Mouse (Mus musculus): ENCODE data around the gene March4. TPM values are rescaled to one million over a fixed set of nuclear protein-coding genes. Genes with fewer than 3 reads are reported as not detected.

March4 gene
- polyA plus RNA-seq, 1 experiment from 2014 or later, result 0.05 TPM

DNA sequence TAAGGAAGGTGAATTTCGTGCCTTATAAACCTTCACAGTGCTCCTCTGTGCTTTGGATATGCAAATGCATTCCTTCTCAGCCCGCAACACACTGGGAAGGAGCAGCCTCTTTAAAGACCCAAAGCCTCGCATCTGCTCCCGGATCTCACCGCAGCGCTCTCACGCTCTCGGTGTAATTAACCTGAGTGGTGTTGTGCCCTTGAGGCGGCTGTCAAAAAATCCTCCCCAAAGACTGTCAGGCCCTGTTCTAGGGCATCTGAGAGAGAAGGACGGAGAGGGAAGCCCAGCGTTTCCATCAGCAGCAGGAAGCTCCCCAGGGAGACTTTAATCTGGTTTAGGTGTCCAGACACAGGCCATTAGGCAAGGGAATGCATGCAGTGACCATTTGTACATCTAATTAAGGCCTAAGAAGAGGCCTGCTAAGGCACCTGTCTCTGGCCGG, 40.8 kb upstream of the March4 start:
- 8% methylated on average over 12 of the region's 12 CpGs for WGBS
- no peak for ATAC-seq (ENCODE audit: insufficient number of reproducible peaks, insufficient read depth, low FRiP score, low read depth)
- peaks cover 0 to 2% of the 10 kb centered on the region in 2 experiments; a peak in 1 of 4 replicates for H3K4me1 ChIP-seq (ENCODE audit: control insufficient read depth in 2 of 2, insufficient read depth in 2 of 2, low read length in 2 of 2)
- peak overlapping the region; percentile 2; the same call in 1 of the 2 replicates for H3K9ac ChIP-seq (ENCODE audit: low read length)
- no peaks in the 10 kb centered on the region for H3K36me3 ChIP-seq (ENCODE audit: control insufficient read depth, insufficient read depth, low read length)
- H3K27me3 ChIP-seq (ENCODE audit: control insufficient read depth, insufficient read depth, low read length), result peaks cover 22% of the 10 kb centered on the region
- H3K27ac ChIP-seq (replicated peaks in 1 of 2; ENCODE audit: control insufficient read depth in 1 of 2, insufficient read depth in 1 of 2, low read depth in 2 of 2, low read length in 2 of 2), result no peak overlapping the region
- H3K4me3 ChIP-seq (ENCODE audit: control insufficient read depth in 1 of 2, insufficient read depth in 1 of 2, low read depth in 1 of 2, low read length in 2 of 2), result no peak overlapping the region
- no peaks in the 10 kb centered on the region for H3K9me3 ChIP-seq (ENCODE audit: control insufficient read depth, low read length)
- peak overlapping the region; percentile 29 for H3K4me2 ChIP-seq (ENCODE audit: low read length)

DNA sequence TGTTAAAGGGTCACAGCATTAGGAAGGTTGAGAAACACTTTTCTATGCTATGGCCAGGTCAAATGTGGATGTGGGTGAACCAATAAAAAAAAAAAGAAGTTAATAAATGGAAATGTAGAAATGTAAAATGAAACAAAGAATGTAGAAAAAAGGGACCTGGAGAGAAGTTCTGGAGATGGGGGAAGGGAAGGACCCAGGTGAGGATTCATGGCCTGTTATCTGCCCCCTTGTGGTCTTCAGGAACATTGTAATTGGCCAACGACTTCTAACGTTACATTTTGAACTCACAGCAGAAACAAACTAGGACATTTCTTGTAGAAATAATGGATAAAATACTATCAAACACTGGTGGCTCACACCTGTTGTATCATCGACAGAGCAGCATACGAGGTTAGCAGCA, 38.4 kb upstream of the March4 start:
- H3K27ac ChIP-seq (replicated peaks in 1 of 2; ENCODE audit: control insufficient read depth in 1 of 2, insufficient read depth in 1 of 2, low read depth in 2 of 2, low read length in 2 of 2), result no peak overlapping the region
- peaks cover 0 to 2% of the 10 kb centered on the region in 2 experiments; a peak in 1 of 4 replicates for H3K4me1 ChIP-seq (ENCODE audit: control insufficient read depth in 2 of 2, insufficient read depth in 2 of 2, low read length in 2 of 2)
- H3K9me3 ChIP-seq (ENCODE audit: control insufficient read depth, low read length), result no peaks in the 10 kb centered on the region
- no peak overlapping the region for H3K4me3 ChIP-seq (ENCODE audit: control insufficient read depth in 1 of 2, insufficient read depth in 1 of 2, low read depth in 1 of 2, low read length in 2 of 2)
- peaks cover 22% of the 10 kb centered on the region for H3K27me3 ChIP-seq (ENCODE audit: control insufficient read depth, insufficient read depth, low read length)
- 39% methylated on average over 4 of the region's 4 CpGs for whole genome bisulfite sequencing
- no peak for ATAC-seq (ENCODE audit: insufficient number of reproducible peaks, insufficient read depth, low FRiP score, low read depth)
- H3K4me2 ChIP-seq (ENCODE audit: low read length), result no peak overlapping the region
- H3K36me3 ChIP-seq (ENCODE audit: control insufficient read depth, insufficient read depth, low read length), result no peaks in the 10 kb centered on the region
- no peak overlapping the region for H3K9ac ChIP-seq (ENCODE audit: low read length)

DNA sequence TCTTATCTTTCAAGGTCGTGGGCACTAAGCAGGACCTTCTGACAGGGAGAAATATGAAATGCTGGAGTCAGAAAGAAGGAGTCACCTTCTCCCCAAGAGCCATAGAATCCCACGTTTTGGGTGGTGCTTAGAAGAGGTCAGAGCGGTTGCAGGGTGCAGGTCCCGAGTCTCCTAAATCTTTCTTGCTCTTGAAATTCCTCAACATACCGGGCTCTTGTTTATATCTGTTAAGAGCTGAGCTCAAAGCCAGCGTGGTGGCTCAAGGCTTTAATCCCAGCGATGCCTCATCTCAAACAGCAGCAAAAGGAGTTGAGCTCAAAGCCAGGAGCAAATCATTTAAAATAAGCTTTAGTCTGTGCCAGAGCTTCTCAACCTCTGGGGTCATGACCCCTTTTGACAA, 37.9 kb upstream of the March4 start:
- no peak overlapping the region for H3K9ac ChIP-seq (ENCODE audit: low read length)
- ATAC-seq (ENCODE audit: insufficient number of reproducible peaks, insufficient read depth, low FRiP score, low read depth), result no peak
- no peaks in the 10 kb centered on the region for H3K9me3 ChIP-seq (ENCODE audit: control insufficient read depth, low read length)
- peaks cover 22% of the 10 kb centered on the region for H3K27me3 ChIP-seq (ENCODE audit: control insufficient read depth, insufficient read depth, low read length)
- no peak overlapping the region for H3K4me3 ChIP-seq (ENCODE audit: control insufficient read depth in 1 of 2, insufficient read depth in 1 of 2, low read depth in 1 of 2, low read length in 2 of 2)
- H3K27ac ChIP-seq (replicated peaks in 1 of 2; ENCODE audit: control insufficient read depth in 1 of 2, insufficient read depth in 1 of 2, low read depth in 2 of 2, low read length in 2 of 2), result no peak overlapping the region
- 34% methylated on average over 7 of the region's 7 CpGs for WGBS
- no peak overlapping the region for H3K4me2 ChIP-seq (ENCODE audit: low read length)
- H3K36me3 ChIP-seq (ENCODE audit: control insufficient read depth, insufficient read depth, low read length), result no peaks in the 10 kb centered on the region
- peaks cover 0 to 2% of the 10 kb centered on the region in 2 experiments; a peak in 1 of 4 replicates for H3K4me1 ChIP-seq (ENCODE audit: control insufficient read depth in 2 of 2, insufficient read depth in 2 of 2, low read length in 2 of 2)

DNA sequence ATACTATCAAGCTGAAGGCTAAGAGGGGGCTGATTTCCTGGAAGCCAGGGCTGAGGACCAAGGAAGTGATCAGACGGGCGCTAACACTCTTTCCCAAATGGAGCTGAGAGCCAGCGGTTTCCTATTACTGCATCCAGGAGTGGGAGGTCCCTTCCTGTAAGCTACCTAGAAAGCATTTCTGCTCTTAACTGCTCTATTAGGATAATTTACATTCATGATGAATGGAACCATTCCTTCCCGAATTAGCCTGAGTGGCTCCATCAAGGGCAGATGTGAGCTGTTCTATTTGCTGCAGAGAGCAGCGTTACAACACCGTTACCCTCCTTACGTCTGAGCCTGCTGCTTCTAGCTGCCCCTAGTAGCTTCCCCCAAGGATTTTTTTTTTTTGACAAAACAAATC, 37.3 kb upstream of the March4 start:
- 59% methylated on average over 7 of the region's 7 CpGs for WGBS
- no peak overlapping the region for H3K27ac ChIP-seq (replicated peaks in 1 of 2; ENCODE audit: control insufficient read depth in 1 of 2, insufficient read depth in 1 of 2, low read depth in 2 of 2, low read length in 2 of 2)
- no peak overlapping the region for H3K9ac ChIP-seq (ENCODE audit: low read length)
- H3K27me3 ChIP-seq (ENCODE audit: control insufficient read depth, insufficient read depth, low read length), result peaks cover 22% of the 10 kb centered on the region
- no peaks in the 10 kb centered on the region for H3K36me3 ChIP-seq (ENCODE audit: control insufficient read depth, insufficient read depth, low read length)
- H3K4me1 ChIP-seq (ENCODE audit: control insufficient read depth in 2 of 2, insufficient read depth in 2 of 2, low read length in 2 of 2), result peaks cover 0 to 2% of the 10 kb centered on the region in 2 experiments; a peak in 1 of 4 replicates
- H3K4me3 ChIP-seq (ENCODE audit: control insufficient read depth in 1 of 2, insufficient read depth in 1 of 2, low read depth in 1 of 2, low read length in 2 of 2), result no peak overlapping the region
- no peaks in the 10 kb centered on the region for H3K9me3 ChIP-seq (ENCODE audit: control insufficient read depth, low read length)
- no peak for ATAC-seq (ENCODE audit: insufficient number of reproducible peaks, insufficient read depth, low FRiP score, low read depth)
- H3K4me2 ChIP-seq (ENCODE audit: low read length), result no peak overlapping the region

DNA sequence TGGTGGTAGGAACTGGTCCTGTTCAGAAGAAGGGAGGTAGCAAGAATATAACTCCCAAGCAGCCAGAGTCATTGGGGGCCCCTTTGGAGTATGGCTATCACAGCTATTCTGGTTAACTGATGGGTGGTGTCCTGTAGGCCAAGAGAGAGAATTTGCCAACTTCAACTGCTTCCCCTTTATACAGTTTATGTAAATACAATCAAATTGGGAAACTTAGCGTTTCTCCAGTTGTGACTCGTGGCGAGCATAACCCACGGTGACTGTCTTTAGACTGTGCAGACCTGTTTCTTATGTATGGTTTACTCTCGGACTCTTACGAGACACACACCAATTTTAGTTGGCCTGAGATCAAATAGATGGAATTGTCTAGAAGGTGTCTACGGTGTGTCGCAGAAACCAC, 32.0 kb upstream of the March4 start:
- whole genome bisulfite sequencing, result 88% methylated on average over 8 of the region's 8 CpGs

GRCm38 (mm10) chr1:72567056-72567455, 30.3 kb upstream of the March4 start:
- Histone ChIP-seq H3K9me3 (ENCODE audit: control insufficient read depth, low read length) (no peaks in the 10 kb centered on the region), H3K36me3 (ENCODE audit: control insufficient read depth, insufficient read depth, low read length) (no peaks in the 10 kb centered on the region), H3K27me3 (ENCODE audit: control insufficient read depth, insufficient read depth, low read length) (no peaks in the 10 kb centered on the region), H3K27ac (replicated peaks in 1 of 2; ENCODE audit: control insufficient read depth in 1 of 2, insufficient read depth in 1 of 2, low read depth in 2 of 2, low read length in 2 of 2) (no peak overlapping the region), H3K4me1 (ENCODE audit: control insufficient read depth in 2 of 2, insufficient read depth in 2 of 2, low read length in 2 of 2) (no peaks in the 10 kb centered on the region), H3K9ac (ENCODE audit: low read length) (no peak overlapping the region), H3K4me3 (ENCODE audit: control insufficient read depth in 1 of 2, insufficient read depth in 1 of 2, low read depth in 1 of 2, low read length in 2 of 2) (peak overlapping the region; percentile 13; a peak in 2 of 4 replicates), H3K4me2 (ENCODE audit: low read length) (peak overlapping the region; percentile 42)
- 33% methylated on average over 9 of the region's 9 CpGs for WGBS
- ATAC-seq (ENCODE audit: insufficient number of reproducible peaks, insufficient read depth, low FRiP score, low read depth), result no peak

More for the DNA sequence above, 32.0 kb upstream of the March4 start:
- H3K9ac ChIP-seq (ENCODE audit: low read length), result no peak overlapping the region
- no peak overlapping the region for H3K27ac ChIP-seq (replicated peaks in 1 of 2; ENCODE audit: control insufficient read depth in 1 of 2, insufficient read depth in 1 of 2, low read depth in 2 of 2, low read length in 2 of 2)
- no peaks in the 10 kb centered on the region for H3K27me3 ChIP-seq (ENCODE audit: control insufficient read depth, insufficient read depth, low read length)
- H3K4me2 ChIP-seq (ENCODE audit: low read length), result no peak overlapping the region
- no peaks in the 10 kb centered on the region for H3K36me3 ChIP-seq (ENCODE audit: control insufficient read depth, insufficient read depth, low read length)
- H3K4me3 ChIP-seq (ENCODE audit: control insufficient read depth in 1 of 2, insufficient read depth in 1 of 2, low read depth in 1 of 2, low read length in 2 of 2), result no peak overlapping the region
- H3K9me3 ChIP-seq (ENCODE audit: control insufficient read depth, low read length), result no peaks in the 10 kb centered on the region
- ATAC-seq (ENCODE audit: insufficient number of reproducible peaks, insufficient read depth, low FRiP score, low read depth), result no peak
- H3K4me1 ChIP-seq (ENCODE audit: control insufficient read depth in 2 of 2, insufficient read depth in 2 of 2, low read length in 2 of 2), result no peaks in the 10 kb centered on the region

GRCm38 (mm10) chr1:72564334-72564962, 27.7 kb upstream of the March4 start:
- 52% methylated on average over 6 of the region's 6 CpGs for WGBS
- no peaks in the 10 kb centered on the region for H3K36me3 ChIP-seq (ENCODE audit: control insufficient read depth, insufficient read depth, low read length)

DNA sequence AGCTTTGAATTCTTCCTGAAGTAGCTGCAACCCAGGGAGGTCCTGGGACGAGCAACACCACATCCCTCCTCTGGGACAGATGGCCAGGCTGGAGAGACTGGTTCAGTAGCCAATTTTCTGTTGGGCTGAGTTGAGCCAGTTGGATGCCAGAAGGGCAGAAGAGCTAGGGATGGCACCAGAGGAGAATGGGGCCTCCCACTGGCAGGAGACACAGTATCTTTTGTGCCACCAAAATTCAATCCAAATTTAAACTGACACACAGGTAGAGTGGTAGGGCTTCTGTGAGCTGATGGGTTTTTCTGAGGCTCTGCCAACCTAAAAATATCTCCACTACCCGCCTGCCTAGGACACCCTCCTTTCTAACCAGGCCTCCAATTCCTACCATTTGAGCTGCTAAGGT, 21.9 kb upstream of the March4 start:
- H3K27ac ChIP-seq (replicated peaks in 1 of 2; ENCODE audit: control insufficient read depth in 1 of 2, insufficient read depth in 1 of 2, low read depth in 2 of 2, low read length in 2 of 2), result no peak overlapping the region
- no peaks in the 10 kb centered on the region for H3K4me1 ChIP-seq (ENCODE audit: control insufficient read depth in 2 of 2, insufficient read depth in 2 of 2, low read length in 2 of 2)
- no peaks in the 10 kb centered on the region for H3K36me3 ChIP-seq (ENCODE audit: control insufficient read depth, insufficient read depth, low read length)
- H3K27me3 ChIP-seq (ENCODE audit: control insufficient read depth, insufficient read depth, low read length), result no peaks in the 10 kb centered on the region
- no peak for ATAC-seq (ENCODE audit: insufficient number of reproducible peaks, insufficient read depth, low FRiP score, low read depth)
- H3K4me2 ChIP-seq (ENCODE audit: low read length), result no peak overlapping the region
- H3K9ac ChIP-seq (ENCODE audit: low read length), result no peak overlapping the region
- H3K4me3 ChIP-seq (ENCODE audit: control insufficient read depth in 1 of 2, insufficient read depth in 1 of 2, low read depth in 1 of 2, low read length in 2 of 2), result no peak overlapping the region
- no peaks in the 10 kb centered on the region for H3K9me3 ChIP-seq (ENCODE audit: control insufficient read depth, low read length)
- 50% methylated on average over 2 of the region's 2 CpGs for WGBS

More at GRCm38 (mm10) chr1:72564334-72564962, 27.7 kb upstream of the March4 start:
- Histone ChIP-seq H3K27ac (replicated peaks in 1 of 2; ENCODE audit: control insufficient read depth in 1 of 2, insufficient read depth in 1 of 2, low read depth in 2 of 2, low read length in 2 of 2) (no peak overlapping the region), H3K4me3 (ENCODE audit: control insufficient read depth in 1 of 2, insufficient read depth in 1 of 2, low read depth in 1 of 2, low read length in 2 of 2) (no peak overlapping the region), H3K4me2 (ENCODE audit: low read length) (no peak overlapping the region), H3K9me3 (ENCODE audit: control insufficient read depth, low read length) (no peaks in the 10 kb centered on the region), H3K9ac (ENCODE audit: low read length) (no peak overlapping the region), H3K27me3 (ENCODE audit: control insufficient read depth, insufficient read depth, low read length) (no peaks in the 10 kb centered on the region), H3K4me1 (ENCODE audit: control insufficient read depth in 2 of 2, insufficient read depth in 2 of 2, low read length in 2 of 2) (no peaks in the 10 kb centered on the region)
- no peak for ATAC-seq (ENCODE audit: insufficient number of reproducible peaks, insufficient read depth, low FRiP score, low read depth)

Measured in heart, embryonic 14.5 days (tissue).